Mouse (Mus musculus) G1E (cell line): ENCODE data around the gene Olfr51.

ENCODE experiments used
- CTCF ChIP-seq: IDR thresholded peaks from 2 replicates; pipeline ENCODE4 v1.5.1; 2012; ENCODE audit warnings: low read depth, low read length, inconsistent platforms, mixed read lengths
- TAL1 ChIP-seq: conservative IDR thresholded peaks from 2 replicates; pipeline ENCODE4 v1.6.1; 2012; ENCODE audit warnings: low read depth, low read length, inconsistent platforms, mixed read lengths

DNA sequence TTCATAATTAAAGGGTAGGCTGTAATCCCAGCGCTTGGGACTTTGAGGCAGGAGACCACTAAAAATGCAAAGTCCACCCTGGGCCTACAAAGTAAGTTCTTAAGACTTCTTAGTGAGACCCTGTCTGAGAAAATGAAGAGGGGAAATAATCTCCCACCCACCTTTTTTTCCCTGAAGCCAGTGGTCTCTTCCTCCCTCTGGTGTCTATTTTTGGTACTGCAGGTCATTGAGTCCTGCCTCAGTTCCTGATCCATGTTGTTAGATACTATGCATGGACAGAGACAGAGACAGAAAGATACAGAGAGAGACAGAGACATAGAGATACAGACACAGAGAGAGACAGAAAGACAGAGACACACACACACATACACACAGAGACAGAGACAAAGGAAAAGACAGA, 29.5 kb downstream of the Olfr51 start:
- TF ChIP-seq TAL1 (no peak), CTCF (no peak)
